Mouse (Mus musculus) adrenal gland, adult 8-10 months (tissue): ENCODE measurements around the gene Ptprcap. TPM values are rescaled to one million over a fixed set of nuclear protein-coding genes. Genes with fewer than 3 reads are reported as not detected.
"Not testable (repeated sequence)": the region's sequence is repeated elsewhere in the genome, so short reads cannot be mapped to it uniquely, and the experiment has no call there.

Source experiments
- DNase-seq: peaks from one replicate; pipeline ENCODE4 v3.0.0; 2022
- total RNA-seq, 4 experiments: library from RNA; stranded (reverse); gene quantifications; 2 replicates each; pipeline ENCODE4 v1.2.4; 2022

Gene Ptprcap
- total RNA-seq, 4 experiments from 2014 or later, result 2.2 to 4.4 (median 3.4) TPM

- DNase-seq, result peak; percentile 98
Measured at GRCm38 (mm10) chr19:4125741-4126696, 27.4 kb upstream of the Ptprcap start, which contains the start of gene Aip. Gene Aip (minus strand): TSS chr19:4125858.

GRCm38 (mm10) chr19:4126759-4127495 is 26.5 kb upstream of the Ptprcap start:
- DNase-seq, result no peak

- no peak for DNase-seq
Measured at GRCm38 (mm10) chr19:4129462-4129861, 23.9 kb upstream of the Ptprcap start.

GRCm38 (mm10) chr19:4130106-4130505 is 23.3 kb upstream of the Ptprcap start:
- no peak for DNase-seq

GRCm38 (mm10) chr19:4131075-4131474 is 22.3 kb upstream of the Ptprcap start:
- no peak for DNase-seq

GRCm38 (mm10) chr19:4131768-4132167 is 21.6 kb upstream of the Ptprcap start:
- DNase-seq, result no peak

- no peak for DNase-seq
Measured at GRCm38 (mm10) chr19:4134354-4134753, 19.1 kb upstream of the Ptprcap start.

GRCm38 (mm10) chr19:4135229-4135962 is 18.0 kb upstream of the Ptprcap start:
- DNase-seq, result not testable (repeated sequence)

GRCm38 (mm10) chr19:4135963-4136345 is 17.4 kb upstream of the Ptprcap start:
- DNase-seq, result not testable (repeated sequence)

GRCm38 (mm10) chr19:4136463-4136862 is 16.9 kb upstream of the Ptprcap start:
- no peak for DNase-seq

GRCm38 (mm10) chr19:4137913-4138312 is 15.5 kb upstream of the Ptprcap start:
- no peak for DNase-seq

- no peak for DNase-seq
Measured at GRCm38 (mm10) chr19:4139446-4139845, 14.0 kb upstream of the Ptprcap start, which contains the start of gene Gpr152. Gene Gpr152 (plus strand): TSS chr19:4139787.

- no peak for DNase-seq
Measured at GRCm38 (mm10) chr19:4140147-4140546, 13.3 kb upstream of the Ptprcap start.

- no peak for DNase-seq
Measured at GRCm38 (mm10) chr19:4142416-4143173, 10.8 kb upstream of the Ptprcap start.

- DNase-seq, result no peak
Measured at GRCm38 (mm10) chr19:4143759-4144268, 9.6 kb upstream of the Ptprcap start, which contains the start of gene Cabp4. Gene Cabp4 (minus strand): TSS chr19:4144033.

- no peak for DNase-seq
Measured at GRCm38 (mm10) chr19:4144550-4145498, 8.6 kb upstream of the Ptprcap start.

- DNase-seq, result no peak
Measured at GRCm38 (mm10) chr19:4145936-4146335, 7.5 kb upstream of the Ptprcap start.

- DNase-seq, result no peak
Measured at GRCm38 (mm10) chr19:4146366-4147021, 6.9 kb upstream of the Ptprcap start.

GRCm38 (mm10) chr19:4147022-4147405 is 6.4 kb upstream of the Ptprcap start:
- DNase-seq, result no peak
